Mouse (Mus musculus): Measurements from ENCODE around the gene Dhx30. TPM values are rescaled to one million over a fixed set of nuclear protein-coding genes. Genes with fewer than 3 reads are reported as not detected.
A peak's percentile ranks its signal among the peaks of the same experiment; 100 is the strongest.

The Dhx30 gene
- polyA plus RNA-seq, 1 experiment from 2014 or later = 163 TPM

- H3K27ac ChIP-seq (replicated peaks) = no peak overlapping the region
- H3K27me3 ChIP-seq (replicated peaks) = no peaks in the 10 kb centered on the region
- 96% methylated on average over 1 of the region's 1 CpGs for WGBS
- no peak for ATAC-seq (ENCODE audit: low FRiP score)
- peaks cover 54% of the 10 kb centered on the region for H3K4me1 ChIP-seq
- H3K4me2 ChIP-seq = peak overlapping the region; percentile 9; the same call in 1 of the 2 replicates
- no peaks in the 10 kb centered on the region for H3K9me3 ChIP-seq (replicated peaks)
- H3K36me3 ChIP-seq = no peaks in the 10 kb centered on the region
- H3K4me3 ChIP-seq (replicated peaks) = no peak overlapping the region
- H3K9ac ChIP-seq (replicated peaks) = no peak overlapping the region
These were observed 60.4 kb downstream of the Dhx30 start for GRCm38 (mm10) chr9:110057200-110057599.

- Histone ChIP-seq H3K9me3 (replicated peaks) (no peaks in the 10 kb centered on the region), H3K4me1 (peaks cover 68% of the 10 kb centered on the region), H3K4me2 (peak overlapping the region; percentile 70), H3K9ac (replicated peaks) (peak overlapping the region; percentile 59; the same call in 1 of the 2 replicates), H3K4me3 (replicated peaks) (peak overlapping the region; percentile 48), H3K36me3 (no peaks in the 10 kb centered on the region), H3K27ac (replicated peaks) (peak overlapping the region; percentile 91), H3K27me3 (replicated peaks) (no peaks in the 10 kb centered on the region)
- ATAC-seq (ENCODE audit: low FRiP score) = no peak
- WGBS = 42% methylated on average over 3 of the region's 3 CpGs
These were observed 62.8 kb downstream of the Dhx30 start for GRCm38 (mm10) chr9:110054781-110055180.

GRCm38 (mm10) chr9:110054080-110054421 is 63.6 kb downstream of the Dhx30 start:
- Histone ChIP-seq H3K9me3 (replicated peaks) (no peaks in the 10 kb centered on the region), H3K4me3 (replicated peaks) (peak overlapping the region; percentile 48), H3K9ac (replicated peaks) (peak overlapping the region; percentile 59), H3K4me1 (peaks cover 68% of the 10 kb centered on the region), H3K4me2 (peak overlapping the region; percentile 70), H3K36me3 (no peaks in the 10 kb centered on the region), H3K27ac (replicated peaks) (peak overlapping the region; percentile 91), H3K27me3 (replicated peaks) (no peaks in the 10 kb centered on the region)
- WGBS = 16% methylated on average over 2 of the region's 2 CpGs
- 0 out of 2 replicates have a peak, but pooled peaks have one; percentile 26 for ATAC-seq (ENCODE audit: low FRiP score)

- Histone ChIP-seq H3K27me3 (replicated peaks) (no peaks in the 10 kb centered on the region), H3K4me2 (peak overlapping the region; percentile 70), H3K4me1 (peaks cover 67% of the 10 kb centered on the region), H3K27ac (replicated peaks) (peak overlapping the region; percentile 91), H3K36me3 (no peaks in the 10 kb centered on the region), H3K4me3 (replicated peaks) (peak overlapping the region; percentile 48), H3K9ac (replicated peaks) (peak overlapping the region; percentile 59), H3K9me3 (replicated peaks) (no peaks in the 10 kb centered on the region)
- ATAC-seq (ENCODE audit: low FRiP score) = peak; percentile 85
- 8% methylated on average over 8 of the region's 8 CpGs for WGBS
These were observed 64.1 kb downstream of the Dhx30 start for GRCm38 (mm10) chr9:110053305-110054079.

- Histone ChIP-seq H3K36me3 (no peaks in the 10 kb centered on the region), H3K9me3 (replicated peaks) (no peaks in the 10 kb centered on the region), H3K4me1 (peaks cover 72% of the 10 kb centered on the region), H3K4me2 (peak overlapping the region; percentile 70), H3K4me3 (replicated peaks) (peak overlapping the region; percentile 48), H3K27me3 (replicated peaks) (no peaks in the 10 kb centered on the region), H3K27ac (replicated peaks) (peak overlapping the region; percentile 91), H3K9ac (replicated peaks) (peak overlapping the region; percentile 59)
- ATAC-seq (ENCODE audit: low FRiP score) = peak; percentile 29
- WGBS = 24% methylated on average over 4 of the region's 4 CpGs
These were observed 64.7 kb downstream of the Dhx30 start for GRCm38 (mm10) chr9:110052951-110053304.

- H3K27me3 ChIP-seq (replicated peaks) = no peaks in the 10 kb centered on the region
- peak; percentile 36; the same call in 1 of the 2 replicates for ATAC-seq (ENCODE audit: low FRiP score)
- H3K9ac ChIP-seq (replicated peaks) = peak overlapping the region; percentile 59
- H3K4me3 ChIP-seq (replicated peaks) = peak overlapping the region; percentile 48
- no peaks in the 10 kb centered on the region for H3K36me3 ChIP-seq
- H3K4me2 ChIP-seq = peak overlapping the region; percentile 70
- H3K9me3 ChIP-seq (replicated peaks) = no peaks in the 10 kb centered on the region
- H3K27ac ChIP-seq (replicated peaks) = peak overlapping the region; percentile 91
- 14% methylated on average over 23 of the region's 23 CpGs for WGBS
- H3K4me1 ChIP-seq = peaks cover 67% of the 10 kb centered on the region
These were observed 65.6 kb downstream of the Dhx30 start for GRCm38 (mm10) chr9:110051869-110052661.

- Histone ChIP-seq H3K36me3 (no peaks in the 10 kb centered on the region), H3K27me3 (replicated peaks) (no peaks in the 10 kb centered on the region), H3K27ac (replicated peaks) (peak overlapping the region; percentile 91; the same call in 1 of the 2 replicates), H3K9me3 (replicated peaks) (no peaks in the 10 kb centered on the region), H3K4me3 (replicated peaks) (no peak overlapping the region), H3K4me1 (peaks cover 60% of the 10 kb centered on the region), H3K9ac (replicated peaks) (no peak overlapping the region), H3K4me2 (peak overlapping the region; percentile 70)
- ATAC-seq (ENCODE audit: low FRiP score) = no peak
These were observed 66.4 kb downstream of the Dhx30 start for GRCm38 (mm10) chr9:110051184-110051583.

- H3K36me3 ChIP-seq = no peaks in the 10 kb centered on the region
- no peaks in the 10 kb centered on the region for H3K9me3 ChIP-seq (replicated peaks)
- H3K9ac ChIP-seq (replicated peaks) = no peak overlapping the region
- no peak for ATAC-seq (ENCODE audit: low FRiP score)
- no peaks in the 10 kb centered on the region for H3K27me3 ChIP-seq (replicated peaks)
- H3K4me1 ChIP-seq = peaks cover 30% of the 10 kb centered on the region
- no peak overlapping the region for H3K4me2 ChIP-seq
- no peak overlapping the region for H3K4me3 ChIP-seq (replicated peaks)
- 6% methylated on average over 3 of the region's 3 CpGs for WGBS
- H3K27ac ChIP-seq (replicated peaks) = no peak overlapping the region
These were observed 69.8 kb downstream of the Dhx30 start for GRCm38 (mm10) chr9:110047857-110048256.

- Histone ChIP-seq H3K36me3 (no peaks in the 10 kb centered on the region), H3K9me3 (replicated peaks) (no peaks in the 10 kb centered on the region), H3K4me3 (replicated peaks) (no peak overlapping the region), H3K9ac (replicated peaks) (no peak overlapping the region), H3K4me2 (no peak overlapping the region), H3K27me3 (replicated peaks) (no peaks in the 10 kb centered on the region), H3K4me1 (peaks cover 24% of the 10 kb centered on the region), H3K27ac (replicated peaks) (no peak overlapping the region)
- ATAC-seq (ENCODE audit: low FRiP score) = no peak
These were observed 70.4 kb downstream of the Dhx30 start for GRCm38 (mm10) chr9:110047260-110047659.

- Histone ChIP-seq H3K36me3 (no peaks in the 10 kb centered on the region), H3K27ac (replicated peaks) (no peak overlapping the region), H3K4me3 (replicated peaks) (no peak overlapping the region), H3K4me1 (peaks cover 10% of the 10 kb centered on the region), H3K9me3 (replicated peaks) (no peaks in the 10 kb centered on the region), H3K27me3 (replicated peaks) (no peaks in the 10 kb centered on the region), H3K4me2 (no peak overlapping the region), H3K9ac (replicated peaks) (no peak overlapping the region)
- ATAC-seq (ENCODE audit: low FRiP score) = no peak
These were observed 71.8 kb downstream of the Dhx30 start for GRCm38 (mm10) chr9:110045763-110046377.

GRCm38 (mm10) chr9:110044373-110044772 is 73.3 kb downstream of the Dhx30 start:
- Histone ChIP-seq H3K4me2 (no peak overlapping the region), H3K27me3 (replicated peaks) (no peaks in the 10 kb centered on the region), H3K9me3 (replicated peaks) (no peaks in the 10 kb centered on the region), H3K27ac (replicated peaks) (no peak overlapping the region), H3K4me3 (replicated peaks) (no peak overlapping the region), H3K36me3 (peaks cover 9% of the 10 kb centered on the region), H3K9ac (replicated peaks) (no peak overlapping the region), H3K4me1 (0 out of 2 replicates have a peak, but pooled peaks cover 10% of the 10 kb centered on the region)
- WGBS = 95% methylated on average over 4 of the region's 4 CpGs
- ATAC-seq (ENCODE audit: low FRiP score) = no peak

All from neural tube, embryonic 15.5 days (tissue).